Mouse (Mus musculus): ENCODE measurements around the gene Kin. TPM values are rescaled to one million over a fixed set of nuclear protein-coding genes. Genes with fewer than 3 reads are reported as not detected.

Kin gene
- total and polyA plus RNA-seq, 2 experiments: 1.3 to 7.7 TPM

DNA sequence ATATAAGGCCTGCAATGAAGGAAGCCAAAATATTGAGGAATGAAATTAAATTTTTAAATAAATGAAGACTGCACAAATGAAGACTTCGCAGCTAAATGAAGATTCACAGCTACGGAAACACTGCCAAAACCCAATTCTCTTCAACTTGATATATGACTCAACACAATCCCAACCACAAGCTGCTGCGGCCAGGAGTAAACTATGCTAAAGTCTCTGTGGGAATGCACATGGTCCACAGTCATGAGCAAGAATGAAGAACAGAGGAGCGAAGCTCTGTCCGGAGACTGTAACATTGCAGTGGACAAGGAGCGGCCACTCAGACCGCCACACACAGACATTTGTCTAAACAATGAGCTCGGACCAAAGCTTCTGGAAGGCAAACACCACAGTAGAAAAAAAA, 3.7 kb upstream of the Kin start:
- Histone ChIP-seq H3K36me3 (ENCODE audit: control insufficient read depth, insufficient read depth, low read length) (no peaks in the 10 kb centered on the region; the same call in 1 of the 2 replicates), H3K4me3 (ENCODE audit: insufficient read depth, low read depth, low read length) (no peak overlapping the region), H3K79me2 (ENCODE audit: control insufficient read depth, insufficient read depth, low read length) (peaks cover 55% of the 10 kb centered on the region), H3K27me3 (ENCODE audit: control insufficient read depth, insufficient read depth, low read length) (no peaks in the 10 kb centered on the region), H3K4me1 (ENCODE audit: control insufficient read depth, insufficient read depth, low read length) (peaks cover 28% of the 10 kb centered on the region), H3K27ac (replicated peaks; ENCODE audit: insufficient read depth, low read depth, low read length) (no peak overlapping the region), H3K9ac (ENCODE audit: low read depth, low read length) (no peak overlapping the region)
- 70% methylated on average over 8 of the region's 8 CpGs for WGBS
- no peak for DNase-seq (ENCODE audit: extremely low read depth, low read depth, low spot score)
- TF ChIP-seq CTCF (IDR thresholded peaks at IDR 0.05; ENCODE audit: low read depth, low read length) (no peak), POLR2A (IDR thresholded peaks at IDR 0.05; ENCODE audit: extremely low read depth, insufficient read depth, low read length) (no peak)

DNA sequence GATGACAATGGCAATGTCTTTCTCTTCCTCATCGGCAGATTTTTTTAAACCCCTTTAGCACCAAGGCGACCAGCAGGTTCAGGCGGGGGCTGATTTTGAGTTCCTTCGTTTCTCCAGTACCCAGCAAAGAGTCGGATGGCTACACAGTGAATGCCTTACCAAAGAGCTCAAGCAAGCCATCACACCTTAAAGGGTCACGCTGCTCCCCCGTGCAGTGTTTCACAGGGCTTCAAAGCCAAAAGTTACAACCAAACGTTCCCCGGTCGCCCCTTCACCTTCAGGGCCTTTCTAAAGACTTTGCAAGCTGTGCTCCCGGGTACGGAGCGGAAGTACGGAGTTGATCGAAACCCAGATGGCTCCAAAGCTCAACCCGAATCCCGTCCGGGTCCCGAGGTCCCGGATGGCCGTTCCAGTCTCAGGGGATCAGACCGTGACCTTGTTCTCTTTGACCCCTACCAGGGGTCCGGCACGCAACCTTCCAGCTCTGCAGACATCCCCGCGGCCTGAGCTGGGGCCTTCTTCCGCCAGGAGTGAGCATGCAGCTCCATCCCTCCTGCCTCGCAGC, 566 bp upstream of the Kin start:
- DNase-seq (ENCODE audit: extremely low read depth, low read depth, low spot score): peak; percentile 63
- Histone ChIP-seq H3K9ac (ENCODE audit: low read depth, low read length) (peak overlapping the region; percentile 97), H3K27me3 (ENCODE audit: control insufficient read depth, insufficient read depth, low read length) (no peaks in the 10 kb centered on the region), H3K27ac (replicated peaks; ENCODE audit: insufficient read depth, low read depth, low read length) (peak overlapping the region; percentile 98), H3K79me2 (ENCODE audit: control insufficient read depth, insufficient read depth, low read length) (peaks cover 58% of the 10 kb centered on the region), H3K4me3 (ENCODE audit: insufficient read depth, low read depth, low read length) (peak overlapping the region; percentile 94), H3K36me3 (ENCODE audit: control insufficient read depth, insufficient read depth, low read length) (no peaks in the 10 kb centered on the region), H3K4me1 (ENCODE audit: control insufficient read depth, insufficient read depth, low read length) (peaks cover 29% of the 10 kb centered on the region)
- TF ChIP-seq POLR2A (IDR thresholded peaks at IDR 0.05; ENCODE audit: extremely low read depth, insufficient read depth, low read length): no peak
- TF ChIP-seq CTCF (IDR thresholded peaks at IDR 0.05; ENCODE audit: low read depth, low read length): no peak
- under 1% methylated on average over 28 of the region's 28 CpGs for WGBS

- Histone ChIP-seq H3K9ac (ENCODE audit: low read depth, low read length) (no peak overlapping the region), H3K4me1 (ENCODE audit: control insufficient read depth, insufficient read depth, low read length) (peaks cover 27% of the 10 kb centered on the region), H3K4me3 (ENCODE audit: insufficient read depth, low read depth, low read length) (no peak overlapping the region; the same call in none of the 2 replicates), H3K27me3 (ENCODE audit: control insufficient read depth, insufficient read depth, low read length) (no peaks in the 10 kb centered on the region), H3K79me2 (ENCODE audit: control insufficient read depth, insufficient read depth, low read length) (peaks cover 48% of the 10 kb centered on the region; the same call in 1 of the 2 replicates), H3K36me3 (ENCODE audit: control insufficient read depth, insufficient read depth, low read length) (peaks cover 1% of the 10 kb centered on the region; the same call in 1 of the 2 replicates), H3K27ac (replicated peaks; ENCODE audit: insufficient read depth, low read depth, low read length) (no peak overlapping the region)
- 66% methylated on average over 5 of the region's 5 CpGs for WGBS
- no peak for TF ChIP-seq POLR2A (IDR thresholded peaks at IDR 0.05; ENCODE audit: extremely low read depth, insufficient read depth, low read length)
- TF ChIP-seq CTCF (IDR thresholded peaks at IDR 0.05; ENCODE audit: low read depth, low read length): no peak
- DNase-seq (ENCODE audit: extremely low read depth, low read depth, low spot score): peak; percentile 70
These were observed 1.2 kb downstream of the Kin start for GRCm38 (mm10) chr2:10081453-10082080.

GRCm38 (mm10) chr2:10082737-10083136, 2.3 kb downstream of the Kin start:
- H3K36me3 ChIP-seq (ENCODE audit: control insufficient read depth, insufficient read depth, low read length): peaks cover 1% of the 10 kb centered on the region; the same call in 1 of the 2 replicates

DNA sequence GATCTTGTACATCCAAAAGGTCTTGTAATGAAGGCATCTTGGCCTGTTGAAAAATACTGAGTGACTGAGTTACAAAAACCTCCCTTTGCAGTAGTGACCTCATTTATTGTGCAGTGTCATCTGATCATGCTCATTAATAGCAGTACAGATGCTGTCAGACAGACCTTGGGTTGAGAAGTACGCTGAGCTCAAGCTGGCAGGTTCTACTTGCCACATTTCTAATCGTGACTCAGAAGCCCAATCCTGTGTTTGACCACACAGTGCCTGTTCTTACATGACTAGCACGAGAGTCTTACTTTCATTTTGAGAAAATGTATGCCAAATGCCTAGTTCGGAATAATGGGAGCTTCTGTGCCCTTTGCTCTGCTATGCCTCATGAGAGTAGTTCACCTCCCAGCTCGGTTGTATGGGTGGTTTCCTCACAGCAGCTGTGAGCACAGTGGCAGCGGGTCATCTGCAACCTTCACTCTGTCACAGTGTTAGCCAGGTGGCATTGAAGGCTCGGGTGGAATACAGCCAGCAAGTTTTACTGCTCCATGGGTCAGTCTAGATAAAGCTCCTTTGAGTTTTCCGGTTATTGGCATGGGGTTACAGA, 7.0 kb downstream of the Kin start:
- TF ChIP-seq POLR2A (IDR thresholded peaks at IDR 0.05; ENCODE audit: extremely low read depth, insufficient read depth, low read length): no peak
- TF ChIP-seq CTCF (IDR thresholded peaks at IDR 0.05; ENCODE audit: low read depth, low read length): no peak
- H3K27me3 ChIP-seq (ENCODE audit: control insufficient read depth, insufficient read depth, low read length): no peaks in the 10 kb centered on the region
- peaks cover 18% of the 10 kb centered on the region for H3K4me1 ChIP-seq (ENCODE audit: control insufficient read depth, insufficient read depth, low read length)
- H3K79me2 ChIP-seq (ENCODE audit: control insufficient read depth, insufficient read depth, low read length): peaks cover 23% of the 10 kb centered on the region; the same call in 1 of the 2 replicates
- DNase-seq (ENCODE audit: extremely low read depth, low read depth, low spot score): peak; percentile 57
- H3K4me3 ChIP-seq (ENCODE audit: insufficient read depth, low read depth, low read length): no peak overlapping the region
- WGBS: 27% methylated on average over 8 of the region's 8 CpGs
- peaks cover 26% of the 10 kb centered on the region for H3K36me3 ChIP-seq (ENCODE audit: control insufficient read depth, insufficient read depth, low read length)
- H3K9ac ChIP-seq (ENCODE audit: low read depth, low read length): no peak overlapping the region
- H3K27ac ChIP-seq (replicated peaks; ENCODE audit: insufficient read depth, low read depth, low read length): peak overlapping the region; percentile 15; the same call in 1 of the 2 replicates

More at GRCm38 (mm10) chr2:10082737-10083136, 2.3 kb downstream of the Kin start:
- Histone ChIP-seq H3K4me3 (ENCODE audit: insufficient read depth, low read depth, low read length) (no peak overlapping the region), H3K79me2 (ENCODE audit: control insufficient read depth, insufficient read depth, low read length) (peaks cover 42% of the 10 kb centered on the region; the same call in 1 of the 2 replicates), H3K9ac (ENCODE audit: low read depth, low read length) (no peak overlapping the region), H3K4me1 (ENCODE audit: control insufficient read depth, insufficient read depth, low read length) (peaks cover 28% of the 10 kb centered on the region), H3K27ac (replicated peaks; ENCODE audit: insufficient read depth, low read depth, low read length) (no peak overlapping the region), H3K27me3 (ENCODE audit: control insufficient read depth, insufficient read depth, low read length) (no peaks in the 10 kb centered on the region)
- no peak for DNase-seq (ENCODE audit: extremely low read depth, low read depth, low spot score)
- 76% methylated on average over 1 of the region's 1 CpGs for WGBS
- TF ChIP-seq POLR2A (IDR thresholded peaks at IDR 0.05; ENCODE audit: extremely low read depth, insufficient read depth, low read length) (no peak), CTCF (IDR thresholded peaks at IDR 0.05; ENCODE audit: low read depth, low read length) (no peak)

Measured in liver, adult 2 months (tissue).